Mouse (Mus musculus): ENCODE results near the gene Syndig1. TPM values are rescaled to one million over a fixed set of nuclear protein-coding genes. Genes with fewer than 3 reads are reported as not detected.

Gene Syndig1
- total and polyA plus RNA-seq, 3 experiments, result not detected

DNA sequence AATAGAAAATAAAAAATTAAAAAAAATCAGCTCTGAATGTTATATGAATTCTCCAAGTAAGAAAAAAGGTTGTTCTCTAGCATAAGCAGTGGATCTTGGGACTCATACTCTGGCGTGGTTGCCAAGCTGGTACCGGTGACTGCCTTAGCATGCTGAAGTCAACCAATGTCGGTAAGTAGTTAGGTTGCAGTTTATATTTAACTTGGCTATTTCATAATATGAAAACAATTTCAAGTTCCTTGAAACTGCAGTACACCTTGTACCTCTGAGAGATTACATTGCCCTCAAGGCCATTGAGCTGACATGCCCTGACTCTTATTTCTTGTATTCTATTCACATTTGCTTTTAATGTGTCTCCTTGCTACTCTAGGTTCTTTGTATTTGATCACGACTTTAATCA is 163.9 kb downstream of the Syndig1 start:
- no peaks in the 10 kb centered on the region for H3K27me3 ChIP-seq (ENCODE audit: control insufficient read depth in 1 of 2, insufficient read depth in 2 of 2, low read length in 2 of 2)
- TF ChIP-seq ZMIZ1 (IDR thresholded peaks at IDR 0.05; ENCODE audit: low read depth, low read length), result no peak
- no peak for TF ChIP-seq ELF1 (IDR thresholded peaks at IDR 0.05; ENCODE audit: low read depth, low read length)
- no peak for TF ChIP-seq POLR2AphosphoS5 (IDR thresholded peaks at IDR 0.05; ENCODE audit: borderline replicate concordance, low read depth, low read length)
- TF ChIP-seq GATA1 (IDR thresholded peaks at IDR 0.05; ENCODE audit: low read depth, low read length), result no peak
- no peak for TF ChIP-seq POLR2AphosphoS2 (IDR thresholded peaks at IDR 0.05; ENCODE audit: low read length)
- no peak for TF ChIP-seq USF2 (IDR thresholded peaks at IDR 0.05; ENCODE audit: borderline replicate concordance in 1 of 2, insufficient read depth in 1 of 2, low read depth in 1 of 2, low read length in 2 of 2)
- TF ChIP-seq RAD21 (IDR thresholded peaks at IDR 0.05; ENCODE audit: low read depth, low read length), result no peak
- no peak for TF ChIP-seq ZKSCAN1 (IDR thresholded peaks at IDR 0.05; ENCODE audit: low read depth, low read length)
- no peak for TF ChIP-seq E2F4 (IDR thresholded peaks at IDR 0.05; ENCODE audit: borderline replicate concordance, low read depth, low read length)
- TF ChIP-seq RCOR1 (IDR thresholded peaks at IDR 0.05; ENCODE audit: low read depth, low read length), result no peak
- no peak for TF ChIP-seq MAZ (IDR thresholded peaks at IDR 0.05; ENCODE audit: low read depth, low read length)
- no peak for TF ChIP-seq NRF1 (IDR thresholded peaks at IDR 0.05; ENCODE audit: insufficient read depth, low read depth, low read length, poor library complexity, severe bottlenecking)
- no peak for TF ChIP-seq ZNF384 (IDR thresholded peaks at IDR 0.05; ENCODE audit: low read depth, low read length)
- no peak for TF ChIP-seq SMC3 (IDR thresholded peaks at IDR 0.05; ENCODE audit: low read depth, low read length)
- no peak for TF ChIP-seq GABPA (IDR thresholded peaks at IDR 0.05; ENCODE audit: low read depth, low read length)
- TF ChIP-seq TBP (IDR thresholded peaks at IDR 0.05; ENCODE audit: low read depth, low read length), result no peak
- TF ChIP-seq KAT2A (conservative IDR thresholded peaks at IDR 0.05; ENCODE audit: low read depth, low read length), result no peak
- no peak for TF ChIP-seq NELFE (IDR thresholded peaks at IDR 0.05; ENCODE audit: low read depth, low read length)
- TF ChIP-seq CTCF (IDR thresholded peaks at IDR 0.05 in 2 of 3, conservative IDR thresholded peaks at IDR 0.05 in 1 of 3; ENCODE audit: control insufficient read depth in 1 of 3, insufficient read depth in 1 of 3, low read depth in 2 of 3, low read length in 3 of 3, poor library complexity in 1 of 3, severe bottlenecking in 1 of 3), result no peak
- no peaks in the 10 kb centered on the region for H3K4me1 ChIP-seq (ENCODE audit: control insufficient read depth in 1 of 2, insufficient read depth in 2 of 2, low read length in 2 of 2)
- no peak overlapping the region for H3K27ac ChIP-seq (ENCODE audit: control insufficient read depth, low read depth, low read length)
- no peak overlapping the region for H3K9ac ChIP-seq (ENCODE audit: control insufficient read depth, low read depth, low read length, poor library complexity, severe bottlenecking)
- no peak overlapping the region for H3K4me3 ChIP-seq (ENCODE audit: control insufficient read depth in 1 of 2, insufficient read depth in 1 of 2, low read depth in 2 of 2, low read length in 2 of 2)
- no peak for DNase-seq (ENCODE audit: low read depth, low spot score)
- no peaks in the 10 kb centered on the region for H3K9me3 ChIP-seq (replicated peaks; ENCODE audit: insufficient read depth, low read length)
- no peaks in the 10 kb centered on the region for H3K36me3 ChIP-seq (ENCODE audit: control insufficient read depth in 1 of 2, insufficient read depth in 2 of 2, low read length in 2 of 2)
- H3K79me2 ChIP-seq (ENCODE audit: control insufficient read depth, insufficient read depth, low read length, poor library complexity), result no peaks in the 10 kb centered on the region

DNA sequence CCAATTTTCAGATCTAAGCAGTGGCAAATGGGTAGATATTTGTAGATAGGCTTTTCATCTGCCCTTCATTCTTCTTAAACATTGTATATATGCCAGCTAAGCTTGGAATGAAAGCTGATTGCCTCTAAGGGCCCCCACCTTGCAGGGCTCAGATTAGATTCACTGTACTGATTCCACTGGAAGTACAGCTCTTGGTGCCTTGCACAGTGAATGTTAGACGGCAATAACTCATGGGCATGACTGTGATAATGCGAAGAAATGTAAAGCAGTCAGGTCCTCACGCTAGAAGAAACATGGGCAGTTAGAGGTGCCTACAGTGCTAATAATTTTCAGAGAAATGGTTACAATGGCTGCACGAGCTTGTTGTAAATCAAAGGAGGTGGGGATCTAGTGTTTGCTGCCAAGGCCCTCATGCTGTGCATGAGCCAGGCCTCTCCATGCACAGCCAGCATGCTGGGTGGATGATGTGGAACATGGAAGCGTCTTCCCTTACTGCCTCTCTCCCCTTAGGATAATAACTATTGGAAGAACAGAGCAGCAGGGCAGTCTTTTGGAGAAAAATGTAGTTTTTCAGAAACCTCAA is 167.5 kb downstream of the Syndig1 start:
- no peak for TF ChIP-seq POLR2AphosphoS2 (IDR thresholded peaks at IDR 0.05; ENCODE audit: low read length)
- no peak for TF ChIP-seq MAX (IDR thresholded peaks at IDR 0.05; ENCODE audit: low read length)
- TF ChIP-seq NELFE (IDR thresholded peaks at IDR 0.05; ENCODE audit: low read depth, low read length), result no peak
- TF ChIP-seq BHLHE40 (IDR thresholded peaks at IDR 0.05; ENCODE audit: borderline replicate concordance, low read depth, low read length), result no peak
- TF ChIP-seq MEF2A (IDR thresholded peaks at IDR 0.05; ENCODE audit: extremely low read depth, insufficient replicate concordance, low read depth, low read length, poor library complexity, severe bottlenecking), result no peak
- no peak for TF ChIP-seq ZKSCAN1 (IDR thresholded peaks at IDR 0.05; ENCODE audit: low read depth, low read length)
- TF ChIP-seq SIN3A (IDR thresholded peaks at IDR 0.05; ENCODE audit: low read length), result no peak
- H3K27me3 ChIP-seq (ENCODE audit: control insufficient read depth in 1 of 2, insufficient read depth in 2 of 2, low read length in 2 of 2), result no peaks in the 10 kb centered on the region
- no peaks in the 10 kb centered on the region for H3K9me3 ChIP-seq (replicated peaks; ENCODE audit: insufficient read depth, low read length)
- H3K9ac ChIP-seq (ENCODE audit: control insufficient read depth, low read depth, low read length, poor library complexity, severe bottlenecking), result no peak overlapping the region
- no peaks in the 10 kb centered on the region for H3K79me2 ChIP-seq (ENCODE audit: control insufficient read depth, insufficient read depth, low read length, poor library complexity)
- no peaks in the 10 kb centered on the region for H3K4me1 ChIP-seq (ENCODE audit: control insufficient read depth in 1 of 2, insufficient read depth in 2 of 2, low read length in 2 of 2)
- DNase-seq (ENCODE audit: low read depth, low spot score), result no peak
- H3K4me3 ChIP-seq (ENCODE audit: control insufficient read depth in 1 of 2, insufficient read depth in 1 of 2, low read depth in 2 of 2, low read length in 2 of 2), result no peak overlapping the region
- H3K27ac ChIP-seq (ENCODE audit: control insufficient read depth, low read depth, low read length), result no peak overlapping the region
- no peaks in the 10 kb centered on the region for H3K36me3 ChIP-seq (ENCODE audit: control insufficient read depth in 1 of 2, insufficient read depth in 2 of 2, low read length in 2 of 2)
